Mouse (Mus musculus) kidney, adult 18-20 months (tissue): ENCODE data around the gene Abcg1.

ENCODE experiments used
- DNase-seq: peaks from one replicate; pipeline ENCODE4 v3.0.0; 2021

Abcg1 gene

DNA sequence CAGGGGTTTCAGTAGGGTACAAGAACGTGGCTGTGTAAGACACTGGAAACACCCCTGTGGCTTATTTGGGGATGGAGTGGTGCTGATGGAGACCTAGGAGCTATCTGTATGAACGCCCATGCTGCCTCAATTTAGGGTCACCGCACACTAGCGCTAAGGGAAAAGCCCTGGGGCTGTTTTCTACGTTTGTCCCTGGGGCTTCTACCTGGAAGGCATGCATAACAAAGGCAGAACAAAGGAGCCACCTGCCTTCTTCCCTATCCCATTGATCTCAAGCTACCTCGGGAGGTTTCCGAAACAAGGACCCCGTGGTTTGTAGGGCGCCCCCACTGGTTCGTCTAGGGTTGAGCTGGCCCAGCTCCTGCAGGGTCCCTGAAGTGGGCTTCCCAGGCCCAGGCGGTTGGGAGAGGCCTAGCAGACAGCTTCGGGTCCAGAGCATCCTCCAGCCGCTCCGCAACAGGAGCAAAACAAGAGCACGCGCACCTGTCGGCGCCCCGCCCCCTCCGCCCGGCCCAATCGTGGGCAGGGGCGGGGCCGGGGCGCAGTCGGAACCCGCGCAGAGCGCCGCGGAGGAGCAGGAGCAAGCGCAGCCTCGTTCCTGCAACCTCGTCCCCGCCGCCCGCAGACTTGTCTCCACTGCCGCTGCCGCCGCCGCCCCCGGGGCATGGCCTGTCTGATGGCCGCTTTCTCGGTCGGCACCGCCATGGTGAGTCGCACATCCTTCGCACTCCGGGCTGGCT, at the start of gene Abcg1:
Gene Abcg1 (plus strand): TSS at position 525 of the 740 bp plus-strand sequence.
- DNase-seq: peak; percentile 60

DNA sequence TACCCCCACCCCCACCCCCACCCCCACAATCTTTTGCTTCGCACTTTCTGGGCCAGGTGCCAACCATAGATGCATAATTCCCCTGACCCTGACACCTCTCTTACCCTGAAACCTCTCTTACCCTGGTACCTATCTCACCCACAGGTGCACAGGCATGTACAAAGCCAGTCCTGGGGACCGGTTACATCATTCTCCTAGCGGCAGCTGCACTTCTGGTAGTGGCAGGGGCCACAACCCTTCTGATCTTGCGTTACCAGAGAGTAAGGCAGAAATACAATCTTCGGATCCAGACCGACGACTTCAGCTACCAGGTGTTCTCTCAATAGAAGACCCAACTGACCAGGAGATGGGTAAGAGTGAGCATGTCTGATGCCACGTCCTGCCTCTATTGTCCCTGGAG, 49.1 kb upstream of the Abcg1 start:
- no peak for DNase-seq

DNA sequence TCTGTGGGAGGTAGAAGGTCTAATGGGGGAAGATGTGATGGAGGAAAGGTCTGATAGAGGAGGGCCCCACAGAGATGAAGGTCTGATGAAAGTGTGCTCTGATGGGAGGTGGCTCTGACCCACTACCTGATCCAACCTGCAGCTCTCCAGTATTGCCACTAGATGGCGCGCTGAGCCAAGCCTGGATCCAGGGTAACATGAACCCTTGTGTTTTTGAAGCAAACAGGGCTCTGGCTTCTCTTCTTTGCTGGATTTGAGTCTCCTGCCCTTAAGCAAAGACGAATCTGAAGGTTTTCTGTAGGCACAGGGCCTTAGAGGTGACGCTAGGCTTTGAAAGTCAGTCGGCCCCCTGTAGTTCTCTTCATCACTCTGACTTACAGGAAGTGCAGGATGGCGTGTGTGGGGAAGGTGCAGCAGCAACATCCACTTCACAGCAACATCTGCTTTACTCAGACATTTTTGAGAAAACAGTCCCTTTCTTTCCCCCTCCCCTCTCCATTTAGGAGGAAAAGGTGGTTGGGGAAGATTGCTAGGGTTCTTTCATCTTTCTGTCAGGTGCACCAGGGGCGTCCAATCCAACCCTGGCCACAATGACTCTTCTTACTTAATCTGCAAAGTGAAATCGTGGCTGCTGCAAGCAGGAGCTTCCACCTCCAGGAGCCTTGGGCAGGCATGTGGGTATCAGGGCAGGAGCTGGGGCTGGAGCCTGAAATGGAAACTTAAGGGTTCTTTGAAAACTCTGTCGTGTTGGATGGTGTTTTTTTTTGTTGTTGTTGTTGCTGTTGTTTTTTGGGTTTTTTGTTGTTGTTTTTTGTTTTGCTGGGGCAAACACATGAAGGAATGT, 45.7 kb upstream of the Abcg1 start:
- DNase-seq: peak; percentile 35

DNA sequence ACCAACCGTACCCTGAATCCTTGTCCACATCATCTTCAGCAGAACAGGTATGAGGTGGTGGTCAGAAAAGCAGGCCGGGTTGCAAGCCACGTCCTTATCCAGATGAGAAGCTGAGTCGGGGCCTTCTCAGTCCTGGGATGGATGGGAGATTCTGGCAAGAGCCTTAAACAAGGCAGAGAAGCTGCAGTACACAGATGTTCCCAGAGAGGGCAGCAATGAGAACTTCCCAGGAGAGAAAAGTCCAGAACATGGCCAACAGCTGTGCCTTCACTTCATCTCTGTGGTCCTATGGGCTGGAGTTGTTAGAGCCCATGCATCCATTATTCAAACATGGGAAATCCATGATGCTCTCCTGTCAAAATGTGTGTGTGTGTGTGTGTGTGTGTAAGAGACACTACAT, 39.2 kb upstream of the Abcg1 start:
- peak; percentile 64 for DNase-seq

DNA sequence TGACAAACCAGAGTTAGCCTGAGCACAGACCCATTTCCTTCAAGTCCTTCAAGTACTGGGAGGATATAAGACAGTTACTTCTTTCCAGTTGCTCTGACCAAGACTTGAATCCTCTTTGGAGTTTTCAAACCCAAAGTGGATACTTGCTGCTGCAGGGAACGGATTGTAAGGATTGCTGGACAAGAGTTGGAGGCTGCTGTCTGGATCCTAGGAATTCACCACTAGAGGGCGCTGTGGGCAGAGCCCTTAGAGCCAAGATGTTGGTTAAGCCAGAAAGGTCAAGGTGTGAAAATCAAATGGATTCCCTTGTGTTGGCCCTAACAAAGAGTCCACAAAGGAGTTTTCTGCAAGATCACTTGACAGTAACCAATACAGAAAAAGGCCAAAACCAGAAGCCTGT, 38.0 kb upstream of the Abcg1 start:
- DNase-seq: peak; percentile 63

DNA sequence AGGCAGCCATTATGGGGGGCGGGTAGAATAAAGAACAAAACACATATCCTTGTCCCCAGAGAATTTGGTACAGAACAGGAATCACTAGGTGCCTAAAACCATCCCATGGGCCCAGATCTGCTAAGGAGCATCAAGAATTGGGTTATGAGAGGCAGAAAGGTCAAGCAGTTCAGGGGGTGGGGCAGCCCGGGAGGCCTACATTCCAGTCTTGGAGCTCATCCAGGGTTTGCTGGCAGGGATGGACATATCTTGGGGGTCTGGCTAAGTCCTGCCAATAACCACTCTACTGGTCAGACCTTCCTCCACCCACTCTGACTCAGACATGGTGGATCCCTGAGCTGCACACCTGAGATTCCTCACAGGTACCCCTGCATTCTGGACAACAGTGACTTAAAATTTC, 37.4 kb upstream of the Abcg1 start:
- DNase-seq: no peak

DNA sequence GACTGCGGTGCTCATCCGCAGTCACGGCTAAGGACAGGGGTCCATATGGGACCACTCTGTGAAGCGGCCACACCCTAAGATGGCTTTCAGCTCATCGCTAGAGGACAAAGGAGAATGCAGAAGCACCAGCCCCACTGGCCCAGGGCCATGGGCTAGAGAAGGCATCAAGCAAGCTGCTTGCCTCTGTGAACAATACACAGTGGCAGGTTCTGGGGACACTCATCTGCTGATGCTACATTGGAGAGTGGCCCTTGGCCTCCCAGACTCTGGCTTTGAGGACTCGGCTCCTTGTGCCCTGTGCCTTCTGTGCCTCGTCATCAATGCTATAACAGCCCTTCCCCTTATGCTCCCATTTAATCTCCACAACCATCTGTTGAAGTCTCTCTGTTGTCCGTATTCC, 36.2 kb upstream of the Abcg1 start:
- no peak for DNase-seq

DNA sequence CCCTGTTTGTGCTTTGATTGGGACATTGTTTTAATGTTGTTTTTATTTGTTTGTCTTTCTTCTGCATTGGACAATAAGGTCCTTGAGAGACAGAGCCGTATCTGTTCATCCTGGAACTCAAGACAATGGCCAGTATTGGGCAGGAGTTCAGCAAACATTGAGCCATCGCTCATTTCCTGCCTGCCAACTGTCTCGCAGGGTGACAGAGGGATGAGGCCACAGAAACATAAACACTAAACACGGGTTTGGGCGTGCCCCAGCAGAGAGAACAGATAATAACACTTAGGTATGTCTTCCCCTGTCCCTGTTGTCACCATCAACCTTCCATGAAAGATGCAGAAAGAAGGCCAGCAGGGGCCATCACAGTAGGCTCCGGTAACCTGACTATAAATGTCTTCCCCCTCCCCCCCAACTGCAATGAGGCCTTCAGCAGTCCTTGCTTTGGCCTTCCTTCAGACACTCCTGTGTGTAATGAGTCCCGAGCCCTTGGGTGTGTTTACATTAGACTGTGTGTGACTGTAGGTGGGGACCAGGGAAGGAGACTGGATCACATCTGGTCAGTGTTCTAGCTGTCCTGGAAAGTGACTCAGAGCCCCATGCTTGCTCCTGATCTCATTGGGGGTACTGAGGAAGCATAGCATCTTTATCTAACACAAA, 33.2 kb upstream of the Abcg1 start:
- no peak for DNase-seq

DNA sequence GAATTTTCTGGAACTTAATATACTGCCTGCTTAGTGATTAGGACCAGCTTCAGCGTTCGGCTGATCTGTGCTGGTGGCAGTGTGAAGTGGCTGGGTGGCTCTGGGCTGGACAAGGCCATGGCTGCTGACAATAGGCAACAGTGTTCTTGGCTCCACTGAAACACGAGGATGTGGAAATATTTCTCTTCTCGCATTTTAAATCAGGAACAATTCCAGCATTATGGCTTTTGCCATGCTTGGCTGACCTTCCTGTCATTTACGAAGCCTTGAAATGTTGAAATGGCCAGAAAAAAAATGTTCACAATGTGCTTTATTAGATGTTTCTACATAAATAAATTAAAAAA, 32.7 kb upstream of the Abcg1 start:
- DNase-seq: no peak

DNA sequence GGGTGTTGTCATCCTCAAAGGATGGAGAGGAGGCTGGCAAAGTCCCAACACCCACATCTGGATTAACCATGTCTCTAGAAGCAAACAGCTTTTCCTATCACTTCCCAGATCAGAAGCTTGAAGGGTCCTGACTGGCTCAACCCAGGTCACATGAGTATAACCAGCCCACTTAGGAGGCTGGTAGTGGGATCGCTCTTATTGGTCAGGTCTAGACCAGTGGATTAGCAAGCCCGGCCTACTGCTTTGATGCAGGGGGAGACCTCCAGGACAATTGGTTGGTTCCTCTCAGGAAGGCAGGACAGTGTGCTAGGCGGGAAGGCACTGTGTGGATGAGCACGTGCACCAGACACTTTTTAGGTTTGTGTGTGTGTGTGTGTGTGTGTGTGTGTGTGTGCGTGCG, 30.5 kb upstream of the Abcg1 start:
- no peak for DNase-seq

DNA sequence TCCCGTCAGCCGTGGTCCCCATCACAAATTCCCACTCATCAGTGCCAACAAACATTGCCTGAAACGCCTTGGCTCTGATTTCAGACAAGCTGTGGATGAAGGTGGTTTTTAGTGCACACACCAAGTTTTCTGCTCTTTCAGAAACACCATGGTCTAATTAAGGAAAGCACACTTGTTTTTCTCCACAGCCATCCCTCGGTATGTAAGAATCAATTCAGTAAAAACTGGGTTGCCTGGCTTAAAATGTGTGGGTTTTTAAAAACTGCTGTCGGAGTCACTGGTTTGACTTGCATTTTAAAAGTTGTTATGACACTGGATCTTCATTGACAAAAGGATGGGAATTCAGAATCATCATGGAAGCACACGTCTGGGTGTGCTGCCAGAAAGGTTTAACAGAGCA, 29.8 kb upstream of the Abcg1 start:
- DNase-seq: no peak

DNA sequence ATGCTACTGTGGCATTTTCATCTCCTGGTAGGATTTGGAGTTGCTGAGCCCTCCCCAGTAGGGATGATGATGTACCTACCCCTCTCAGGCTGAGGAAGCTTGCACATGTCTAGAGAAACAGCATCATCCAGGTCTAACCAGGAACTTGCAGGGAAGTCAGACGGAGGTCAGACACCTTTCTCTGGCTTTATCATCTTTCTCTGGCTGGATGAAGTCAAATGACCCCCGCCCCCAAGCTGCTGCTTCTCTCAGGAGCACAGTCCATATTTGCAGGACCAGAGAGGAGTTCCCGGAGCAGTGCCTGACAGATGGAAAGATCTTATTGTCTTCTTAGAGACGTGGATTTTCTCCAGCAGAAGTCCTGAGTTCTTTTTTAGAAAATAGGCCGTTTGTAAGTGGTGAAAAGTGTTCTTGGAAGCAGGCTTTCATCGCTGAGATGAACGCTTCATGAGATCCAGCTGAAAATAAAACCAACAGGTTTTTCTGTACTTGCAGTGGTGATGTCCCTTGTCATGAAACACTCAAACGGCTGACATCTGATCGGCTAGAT, 28.6 kb upstream of the Abcg1 start:
- DNase-seq: no peak

DNA sequence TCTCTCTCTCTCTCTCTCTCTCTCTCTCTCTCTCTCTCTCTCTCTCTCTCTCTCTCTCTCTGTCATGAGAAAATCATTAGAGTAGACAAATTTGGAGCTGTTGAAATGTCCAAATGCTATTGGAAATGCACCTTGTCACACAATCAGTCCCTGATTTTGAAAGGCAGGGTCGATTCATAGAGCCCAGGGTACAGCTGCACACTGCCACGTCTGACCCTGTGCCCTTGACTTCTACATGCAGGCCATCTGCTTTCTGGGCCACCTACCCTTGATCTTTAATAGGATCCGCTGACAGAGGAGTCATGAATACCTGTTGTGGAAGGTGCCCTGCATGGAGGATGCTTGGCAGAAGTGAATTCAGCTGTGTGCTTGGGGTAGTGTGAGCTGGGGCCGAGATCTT, 28.1 kb upstream of the Abcg1 start:
- DNase-seq: no peak

DNA sequence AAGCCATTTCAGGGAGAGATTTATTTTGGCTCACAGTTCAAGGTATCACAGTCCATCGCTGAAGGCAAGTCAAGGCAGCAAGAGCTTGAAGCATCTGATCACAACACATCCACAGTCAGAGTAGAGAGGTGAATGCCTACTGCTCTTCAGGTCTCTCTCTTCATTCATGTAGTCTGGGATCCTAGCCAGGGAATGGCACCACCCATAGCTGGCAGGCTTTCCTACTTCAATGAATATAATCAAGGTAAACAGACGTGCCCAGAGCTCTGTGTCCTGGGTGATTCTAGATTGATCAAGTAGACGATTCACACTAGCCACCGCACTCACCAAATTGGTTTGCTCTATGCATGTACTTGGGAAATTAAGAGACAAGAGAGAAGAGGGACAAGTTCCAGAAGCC, 25.1 kb upstream of the Abcg1 start:
- DNase-seq: no peak

DNA sequence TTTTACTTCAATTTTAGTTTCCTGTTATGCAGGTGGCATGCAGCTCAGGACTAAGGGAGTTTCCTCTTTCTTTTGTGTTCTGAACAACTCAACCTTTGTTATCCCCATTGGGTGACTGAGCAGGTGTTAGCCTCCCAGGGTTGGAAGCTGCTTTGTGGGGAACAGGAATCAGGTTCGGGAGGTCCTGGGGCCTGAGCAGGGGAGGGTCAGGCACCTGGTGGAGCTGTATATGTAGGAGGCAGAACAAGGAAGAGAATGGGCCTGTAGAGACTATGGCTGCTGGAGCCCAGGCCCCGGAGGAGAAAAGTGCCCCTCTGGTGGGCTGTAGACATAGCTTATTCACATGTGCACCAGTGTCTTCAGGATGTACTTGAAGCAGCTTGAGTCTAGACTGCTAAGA, 24.2 kb upstream of the Abcg1 start:
- no peak for DNase-seq

DNA sequence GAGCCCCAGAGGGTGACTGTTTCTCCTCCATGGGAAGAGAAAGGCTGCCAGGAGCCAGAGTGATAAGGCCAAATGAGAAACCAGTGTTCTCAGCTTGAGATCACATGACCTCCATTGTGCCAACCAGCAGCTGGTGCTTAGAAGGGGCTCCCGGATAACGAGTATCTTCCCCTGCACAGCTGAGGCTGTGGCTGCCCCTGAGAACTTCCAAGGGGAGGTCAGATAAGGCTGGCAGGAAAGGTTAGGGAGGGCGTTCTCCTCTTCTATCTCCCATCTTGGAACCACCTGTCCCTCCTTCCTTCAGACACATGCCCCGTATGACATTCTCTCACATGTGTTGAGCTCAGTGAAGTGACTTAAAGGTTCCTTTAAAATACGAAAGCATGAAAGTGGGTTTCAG, 23.3 kb upstream of the Abcg1 start:
- DNase-seq: no peak

DNA sequence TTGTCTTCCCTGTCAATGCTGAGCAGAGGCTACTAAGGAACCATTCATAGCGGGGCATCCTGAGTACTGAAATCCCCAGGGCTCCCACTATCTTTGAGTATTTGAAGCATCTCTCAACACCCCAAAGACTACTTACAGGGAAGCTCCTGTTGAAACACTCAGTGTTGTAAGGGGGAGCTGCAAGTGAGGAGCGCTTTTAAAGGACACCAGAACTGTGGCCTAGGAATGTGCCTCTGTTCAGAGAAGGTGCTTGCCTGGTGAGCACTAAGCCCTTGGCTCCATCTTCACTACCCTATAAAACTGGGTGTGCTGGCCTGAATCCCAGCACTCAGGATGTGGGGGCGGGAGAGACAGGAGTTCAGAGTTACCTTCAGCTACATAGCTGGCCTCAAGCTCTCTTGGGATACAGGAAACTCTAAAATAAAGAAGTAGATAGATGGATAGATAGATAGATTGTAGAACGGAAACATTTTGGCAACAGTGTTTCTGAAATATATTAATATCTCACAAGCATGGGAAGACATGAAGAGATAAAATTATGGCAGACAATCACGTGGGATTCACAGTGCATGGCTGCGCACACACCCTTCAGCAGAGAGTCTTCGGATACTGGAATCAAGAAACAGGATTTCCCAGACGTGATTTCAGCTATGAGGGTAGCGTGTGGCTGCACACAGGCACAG, 22.7 kb upstream of the Abcg1 start:
- no peak for DNase-seq

DNA sequence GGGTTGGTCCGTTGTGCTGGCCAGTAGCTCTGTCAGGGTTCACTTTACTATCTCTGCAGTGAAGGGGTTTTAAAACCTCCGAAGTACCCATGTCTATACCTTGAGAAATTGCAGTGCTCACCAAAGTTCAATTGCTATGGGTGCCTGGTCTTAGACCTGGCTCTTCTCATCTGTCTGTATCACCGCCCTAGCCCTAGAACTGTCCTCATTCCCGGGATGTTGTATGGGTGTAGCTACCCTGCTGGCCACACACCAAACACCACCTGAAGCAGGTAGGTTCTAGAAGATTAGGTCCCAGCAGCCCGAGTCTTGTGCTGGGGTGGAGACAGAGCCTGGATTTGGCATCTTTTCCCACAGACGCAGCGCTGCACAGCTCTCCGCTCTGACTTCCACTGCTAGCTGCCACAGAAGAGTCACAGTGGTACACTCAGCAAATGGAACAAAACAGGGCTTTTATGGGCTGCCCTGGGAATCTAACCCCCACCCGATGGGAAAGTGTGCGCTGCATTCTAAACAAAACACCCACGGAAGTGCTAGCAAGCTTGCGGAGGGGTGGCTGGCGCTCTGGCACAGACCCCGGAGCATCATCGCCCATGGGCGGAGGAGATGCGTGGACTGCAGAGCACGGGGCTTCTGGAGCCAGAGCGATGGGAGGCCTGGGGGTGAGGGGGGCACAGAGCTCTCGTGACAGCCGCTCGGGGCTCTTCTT, 21.2 kb upstream of the Abcg1 start:
- no peak for DNase-seq

DNA sequence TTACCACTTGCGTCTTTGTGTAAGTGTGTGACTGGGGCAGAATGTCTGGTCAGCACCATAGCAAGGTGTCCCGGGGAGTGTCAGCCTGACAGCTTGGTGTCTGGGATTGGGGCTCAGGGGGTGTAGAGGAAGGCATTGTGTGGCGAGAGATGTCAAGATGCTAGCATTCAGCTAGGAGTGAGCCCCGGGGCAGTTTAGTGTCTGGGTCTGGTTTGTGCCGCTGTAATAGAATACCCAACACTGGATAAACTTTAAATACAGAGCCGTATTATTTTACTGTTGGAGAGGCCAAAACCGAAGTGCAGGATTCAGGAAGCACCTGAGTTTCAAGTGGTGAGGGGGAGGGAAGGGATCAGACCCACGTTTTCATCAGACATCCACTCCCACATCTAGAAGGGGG, 20.1 kb upstream of the Abcg1 start:
- no peak for DNase-seq

DNA sequence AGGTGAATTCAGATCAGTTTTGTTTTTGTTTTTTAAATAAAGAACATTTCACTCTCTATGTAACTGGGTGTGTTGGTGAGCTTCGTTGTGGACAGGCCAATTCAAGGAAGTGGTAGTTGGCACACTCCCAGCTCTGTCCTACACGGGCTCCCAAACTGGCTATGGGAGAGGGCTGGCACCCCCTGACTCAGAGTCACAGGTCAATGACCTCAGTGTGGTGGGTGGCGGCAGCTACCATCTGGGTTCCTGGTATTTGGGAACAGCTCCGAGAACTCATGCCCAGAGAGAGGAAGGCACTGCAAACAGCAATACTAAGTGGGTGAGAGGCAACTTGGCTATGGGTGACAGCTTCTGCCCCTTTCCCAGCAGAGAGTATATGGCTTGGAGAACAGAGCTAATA, 19.1 kb upstream of the Abcg1 start:
- peak; percentile 5 for DNase-seq

DNA sequence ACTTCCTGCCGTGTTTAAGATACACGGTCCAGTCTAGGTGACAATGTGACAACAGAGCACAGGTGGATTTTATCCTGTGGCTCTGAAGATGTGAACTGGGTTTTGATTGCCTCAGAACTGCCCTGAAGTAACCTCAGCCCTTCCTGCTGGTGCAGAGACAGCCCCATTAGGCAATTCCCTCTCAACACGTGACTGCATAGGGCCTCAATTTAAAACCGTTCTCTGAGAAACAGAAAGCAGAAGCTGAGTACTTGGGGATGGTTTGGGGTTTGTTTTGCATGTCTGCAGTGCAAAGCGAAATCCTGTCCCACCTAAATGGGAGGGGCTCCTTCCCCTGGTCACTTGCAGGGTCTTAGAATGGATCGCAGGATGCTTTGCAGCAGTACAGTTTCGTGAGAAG, 17.8 kb upstream of the Abcg1 start:
- no peak for DNase-seq

DNA sequence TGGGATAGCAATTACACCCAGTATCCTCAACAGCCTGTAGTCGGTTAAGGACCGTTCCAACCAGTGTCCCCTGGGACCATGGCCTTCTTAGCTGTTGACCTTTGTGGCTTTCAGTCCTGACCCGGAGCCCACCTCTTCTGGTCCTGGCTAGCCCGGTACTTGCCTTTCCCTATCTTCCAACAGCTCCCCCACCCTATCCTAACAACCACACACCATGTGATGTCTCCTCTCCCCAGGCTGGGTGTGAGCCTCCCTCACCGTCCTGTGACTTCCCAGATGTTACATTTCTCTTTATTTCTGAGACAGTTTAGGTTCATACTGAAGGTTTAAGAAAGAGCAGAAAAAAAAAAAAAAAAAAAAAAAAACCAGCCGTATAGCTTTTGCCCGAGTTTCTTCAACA, 17.1 kb upstream of the Abcg1 start:
- no peak for DNase-seq

DNA sequence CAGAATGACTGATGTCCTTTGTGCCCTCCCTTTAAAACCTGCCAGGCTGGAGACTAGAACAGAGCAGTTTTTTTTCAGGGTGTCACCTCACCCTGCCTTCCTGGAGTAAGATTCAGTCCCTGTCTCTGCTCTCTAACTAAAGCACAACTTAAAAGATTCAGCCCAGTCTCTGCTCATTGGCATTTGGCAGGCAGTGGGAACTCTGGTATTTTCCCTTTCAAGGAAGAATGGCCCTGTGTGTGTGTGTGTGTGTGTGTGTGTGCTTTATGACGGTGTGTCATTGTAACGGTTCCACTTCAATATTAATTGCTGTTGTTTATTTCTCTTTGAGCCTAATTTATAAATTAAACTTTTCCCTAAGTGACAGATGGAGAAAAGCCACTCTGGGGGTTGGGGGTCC, 14.7 kb upstream of the Abcg1 start:
- no peak for DNase-seq
